Mouse (Mus musculus): ENCODE results near the gene Sigmar1.
"Not testable (repeated sequence)": the region's sequence is repeated elsewhere in the genome, so short reads cannot be mapped to it uniquely, and the experiment has no call there.

Sigmar1 gene

GRCm38 (mm10) chr4:41755338-41756305 is at the start of gene Sigmar1:
TSS of gene Sigmar1 (minus strand) at chr4:41756157.
- DNase-seq (ENCODE audit: inconsistent age in 2 of 2, low spot score in 1 of 2), result peak; percentile 93 to 98

- not testable (repeated sequence) for DNase-seq (ENCODE audit: inconsistent age in 2 of 2, low spot score in 1 of 2)
Observed at GRCm38 (mm10) chr4:41783197-41783596, 27.2 kb upstream of the Sigmar1 start.

- not testable (repeated sequence) for DNase-seq (ENCODE audit: inconsistent age in 2 of 2, low spot score in 1 of 2)
Observed at GRCm38 (mm10) chr4:41782711-41783110, 26.8 kb upstream of the Sigmar1 start.

- DNase-seq (ENCODE audit: inconsistent age in 2 of 2, low spot score in 1 of 2), result not testable (repeated sequence)
Observed at GRCm38 (mm10) chr4:41781748-41782485, 26.0 kb upstream of the Sigmar1 start.

GRCm38 (mm10) chr4:41781271-41781670 is 25.3 kb upstream of the Sigmar1 start:
- not testable (repeated sequence) for DNase-seq (ENCODE audit: inconsistent age in 2 of 2, low spot score in 1 of 2)

- peak in 1 of 2 experiments; percentile 3 for DNase-seq (ENCODE audit: inconsistent age in 2 of 2, low spot score in 1 of 2)
Observed at GRCm38 (mm10) chr4:41775840-41776239, 19.9 kb upstream of the Sigmar1 start.

- DNase-seq (ENCODE audit: inconsistent age in 2 of 2, low spot score in 1 of 2), result not testable (repeated sequence)
Observed at GRCm38 (mm10) chr4:41774506-41774905, 18.5 kb upstream of the Sigmar1 start.

- peak; percentile 93 to 96 for DNase-seq (ENCODE audit: inconsistent age in 2 of 2, low spot score in 1 of 2)
Observed at GRCm38 (mm10) chr4:41774002-41774401, 18.0 kb upstream of the Sigmar1 start, which contains the start of gene Ccl27a. TSS of gene Ccl27a (minus strand) at chr4:41774247.

GRCm38 (mm10) chr4:41773502-41773901 is 17.5 kb upstream of the Sigmar1 start:
- DNase-seq (ENCODE audit: inconsistent age in 2 of 2, low spot score in 1 of 2), result peak; percentile 90 to 97

- peak; percentile 57 to 75 for DNase-seq (ENCODE audit: inconsistent age in 2 of 2, low spot score in 1 of 2)
Observed at GRCm38 (mm10) chr4:41772946-41773345, 17.0 kb upstream of the Sigmar1 start.

- DNase-seq (ENCODE audit: inconsistent age in 2 of 2, low spot score in 1 of 2), result not testable (repeated sequence)
Observed at GRCm38 (mm10) chr4:41767301-41767700, 11.3 kb upstream of the Sigmar1 start.

- not testable (repeated sequence) for DNase-seq (ENCODE audit: inconsistent age in 2 of 2, low spot score in 1 of 2)
Observed at GRCm38 (mm10) chr4:41763176-41763575, 7.2 kb upstream of the Sigmar1 start.

GRCm38 (mm10) chr4:41762688-41763114 is 6.7 kb upstream of the Sigmar1 start:
- DNase-seq (ENCODE audit: inconsistent age in 2 of 2, low spot score in 1 of 2), result peak; percentile 49 to 64

GRCm38 (mm10) chr4:41762099-41762687 is 6.2 kb upstream of the Sigmar1 start:
- DNase-seq (ENCODE audit: inconsistent age in 2 of 2, low spot score in 1 of 2), result peak in 1 of 2 experiments; percentile 48

- DNase-seq (ENCODE audit: inconsistent age in 2 of 2, low spot score in 1 of 2), result no peak
Observed at GRCm38 (mm10) chr4:41761680-41762079, 5.7 kb upstream of the Sigmar1 start.

GRCm38 (mm10) chr4:41760911-41761310 is 5.0 kb upstream of the Sigmar1 start:
- DNase-seq (ENCODE audit: inconsistent age in 2 of 2, low spot score in 1 of 2), result no peak

- DNase-seq (ENCODE audit: inconsistent age in 2 of 2, low spot score in 1 of 2), result peak; percentile 95 to 97
Observed at GRCm38 (mm10) chr4:41760288-41760721, 4.3 kb upstream of the Sigmar1 start.

GRCm38 (mm10) chr4:41759656-41760287 is 3.8 kb upstream of the Sigmar1 start:
- DNase-seq (ENCODE audit: inconsistent age in 2 of 2, low spot score in 1 of 2), result peak; percentile 36 to 71

GRCm38 (mm10) chr4:41759206-41759605 is 3.2 kb upstream of the Sigmar1 start:
- peak in 1 of 2 experiments; percentile 55 for DNase-seq (ENCODE audit: inconsistent age in 2 of 2, low spot score in 1 of 2)

GRCm38 (mm10) chr4:41758701-41759100 is 2.7 kb upstream of the Sigmar1 start:
- no peak for DNase-seq (ENCODE audit: inconsistent age in 2 of 2, low spot score in 1 of 2)
